Mouse (Mus musculus) right cerebral cortex, adult 2 months (tissue): ENCODE data around the gene Rsad1.

Source experiments
- DNase-seq, 2 experiments: peaks; one replicate each; pipeline ENCODE4 v3.0.0; 2021 to 2022; ENCODE audit warnings: low spot score in 2 of 2

Rsad1 gene

GRCm38 (mm10) chr11:94491749-94492099 lies 57.3 kb downstream of the Rsad1 start:
- DNase-seq, result no peak

DNA sequence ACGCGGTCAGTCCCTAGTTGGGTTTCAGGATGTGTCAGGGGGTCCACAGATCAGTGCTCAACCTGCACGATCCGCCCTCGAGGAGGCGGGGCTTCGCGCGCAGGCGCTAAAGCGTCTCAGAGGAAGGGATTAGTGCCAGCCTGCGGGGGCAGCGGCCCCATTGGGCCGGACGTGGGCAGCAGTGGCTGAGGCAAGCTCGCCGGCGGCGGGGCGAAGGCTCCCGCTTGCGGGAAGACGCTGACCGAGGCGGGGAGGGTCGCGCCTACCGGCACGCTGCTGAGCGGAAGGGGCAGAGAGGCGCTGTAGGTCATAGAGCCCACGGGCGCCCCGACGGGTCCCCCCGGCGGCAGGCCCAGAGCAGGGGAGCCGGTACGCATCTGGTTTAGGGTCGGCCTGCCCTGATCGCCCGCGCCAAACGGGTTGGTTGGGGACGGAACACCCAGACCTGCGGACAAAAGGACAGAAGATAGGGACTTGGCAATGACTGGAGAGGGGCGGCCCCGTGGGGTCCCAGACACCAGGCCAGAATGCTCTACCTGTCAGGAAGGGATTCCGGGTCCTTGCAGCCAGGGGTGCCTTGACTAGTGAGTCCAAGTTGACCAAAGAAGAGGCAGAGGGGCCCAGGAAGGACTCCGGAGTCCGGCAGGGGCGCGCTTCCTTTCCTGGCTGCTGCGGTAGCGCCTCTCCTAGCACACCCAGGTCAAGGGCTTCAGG lies 57.9 kb downstream of the Rsad1 start:
- peak; percentile 52 to 58 for DNase-seq
